Mouse (Mus musculus) G1E-ER4 (cell line): ENCODE measurements around the gene Ell. TPM values are rescaled to one million over a fixed set of nuclear protein-coding genes. Genes with fewer than 3 reads are reported as not detected.

Experiments used
- GATA1 ChIP-seq: IDR thresholded peaks from one replicate; pipeline ENCODE4 v1.8.0; 2012; ENCODE audit warnings: low read length, inconsistent platforms
- polyA plus RNA-seq: library from polyadenylated mRNA; stranded (reverse); fragments of >175 nt; gene quantifications from 2 replicates; pipeline ENCODE4 v1.2.3, GENCODE M21; 2012

The Ell gene
- polyA plus RNA-seq, 1 experiment, result 50.0 TPM

- no peak for TF ChIP-seq GATA1
Measured at GRCm38 (mm10) chr8:70544200-70544687, 5.0 kb downstream of the Ell start.

- TF ChIP-seq GATA1, result no peak
Measured at GRCm38 (mm10) chr8:70546412-70546811, 7.2 kb downstream of the Ell start.

- no peak for TF ChIP-seq GATA1
Measured at GRCm38 (mm10) chr8:70547762-70548161, 8.5 kb downstream of the Ell start.

DNA sequence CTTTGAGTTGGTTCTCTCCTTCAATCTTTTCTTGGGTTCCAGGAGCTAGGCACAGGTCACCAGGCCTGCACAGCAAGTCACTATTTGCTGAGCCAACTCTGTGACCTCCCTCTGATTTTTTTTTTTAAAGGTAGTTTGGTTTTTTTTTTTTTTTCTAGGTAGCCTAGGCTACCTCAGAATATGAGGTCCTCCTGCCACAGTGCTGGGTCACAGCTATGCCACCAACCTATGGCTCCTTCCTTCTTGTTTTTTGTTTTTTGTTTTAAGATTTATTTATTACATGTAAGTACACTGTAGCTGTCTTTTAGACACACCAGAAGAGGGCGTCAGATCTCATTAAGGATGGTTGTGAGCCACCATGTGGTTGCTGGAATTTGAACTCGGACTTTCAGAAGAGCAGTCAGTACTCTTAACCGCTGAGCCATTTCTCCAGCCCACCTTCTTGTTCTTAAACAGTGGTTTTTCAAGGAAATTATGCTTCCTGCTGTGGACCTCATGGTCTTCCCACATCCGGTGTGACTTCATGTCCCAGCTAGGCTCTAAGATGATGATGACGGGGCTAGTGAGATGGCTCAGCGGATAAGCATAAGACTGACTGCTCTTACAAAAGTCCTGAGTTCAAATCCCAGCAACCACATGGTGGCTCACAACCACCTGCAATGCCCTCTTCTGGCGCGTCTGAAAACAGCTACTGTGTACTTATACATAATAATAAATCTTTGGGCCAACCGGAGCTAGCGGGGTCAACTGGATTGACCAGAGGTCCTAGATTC, 10.3 kb downstream of the Ell start:
- no peak for TF ChIP-seq GATA1

- no peak for TF ChIP-seq GATA1
Measured at GRCm38 (mm10) chr8:70551558-70552161, 12.4 kb downstream of the Ell start.

GRCm38 (mm10) chr8:70552836-70553235, 13.6 kb downstream of the Ell start:
- TF ChIP-seq GATA1, result no peak

DNA sequence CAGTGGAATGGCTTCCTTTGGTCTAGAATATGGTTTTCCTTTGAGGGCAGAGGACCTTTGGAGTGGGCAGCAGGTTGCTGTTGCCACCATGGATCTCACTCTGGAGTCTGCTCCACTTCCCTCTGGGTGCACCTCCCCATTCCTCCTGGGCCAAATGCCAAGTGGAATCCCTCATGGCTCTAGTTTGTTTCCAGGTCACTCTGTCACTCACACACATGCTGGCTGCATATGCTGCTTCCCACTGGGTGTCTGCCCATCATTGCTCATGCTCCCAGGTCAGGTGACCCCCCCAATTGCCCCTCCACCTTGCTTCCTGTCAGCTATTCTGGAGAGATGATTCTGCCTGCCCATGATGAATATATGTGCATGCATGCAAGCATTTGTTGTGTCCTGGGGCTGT, 14.5 kb downstream of the Ell start:
- no peak for TF ChIP-seq GATA1

GRCm38 (mm10) chr8:70555079-70555747, 16.0 kb downstream of the Ell start:
- no peak for TF ChIP-seq GATA1

- no peak for TF ChIP-seq GATA1
Measured at GRCm38 (mm10) chr8:70558334-70558733, 19.1 kb downstream of the Ell start.

DNA sequence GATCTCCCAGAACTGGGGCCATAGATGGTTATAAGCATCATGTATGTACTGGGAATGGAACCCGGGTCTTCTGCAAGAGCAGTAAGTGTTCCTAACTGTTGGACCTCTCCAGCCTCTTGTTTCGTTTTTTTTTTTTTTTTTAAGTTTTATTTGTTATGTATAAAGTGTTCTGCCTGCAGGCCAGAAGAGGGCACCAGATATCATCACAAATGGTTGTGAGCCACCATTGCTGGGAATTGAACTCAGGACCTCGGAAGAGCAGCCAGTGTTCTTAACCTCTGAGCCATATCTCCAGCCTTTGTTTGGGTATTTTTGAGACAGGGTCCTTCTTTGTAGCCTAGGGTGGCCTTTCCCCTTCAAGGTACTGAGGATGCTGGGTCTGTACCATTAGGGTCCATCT, 19.7 kb downstream of the Ell start:
- TF ChIP-seq GATA1, result no peak

GRCm38 (mm10) chr8:70560096-70560495, 20.8 kb downstream of the Ell start:
- TF ChIP-seq GATA1, result no peak

- TF ChIP-seq GATA1, result no peak
Measured at GRCm38 (mm10) chr8:70560564-70560963, 21.3 kb downstream of the Ell start.

DNA sequence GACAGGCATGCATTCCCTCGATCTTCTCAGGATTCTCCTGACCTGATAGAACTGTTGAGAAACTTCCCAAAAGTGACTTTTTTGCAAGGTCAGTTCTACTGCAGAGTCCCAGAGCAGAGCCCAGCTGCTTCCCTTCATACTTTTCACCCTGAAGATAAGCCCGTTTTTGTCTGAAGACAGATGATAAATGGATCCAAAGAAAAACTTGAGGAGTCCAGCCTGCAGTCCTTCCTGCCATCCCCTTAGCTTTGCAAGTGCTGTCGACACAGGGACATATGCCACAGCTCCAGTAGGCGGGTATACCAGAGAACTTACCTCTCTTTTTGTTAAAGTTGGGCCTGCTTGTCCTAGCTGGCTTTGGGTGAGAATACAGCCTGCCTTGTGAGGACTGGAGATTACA, 22.1 kb downstream of the Ell start:
- no peak for TF ChIP-seq GATA1

- no peak for TF ChIP-seq GATA1
Measured at GRCm38 (mm10) chr8:70561809-70562535, 22.7 kb downstream of the Ell start.

GRCm38 (mm10) chr8:70562802-70563201, 23.5 kb downstream of the Ell start:
- TF ChIP-seq GATA1, result no peak

DNA sequence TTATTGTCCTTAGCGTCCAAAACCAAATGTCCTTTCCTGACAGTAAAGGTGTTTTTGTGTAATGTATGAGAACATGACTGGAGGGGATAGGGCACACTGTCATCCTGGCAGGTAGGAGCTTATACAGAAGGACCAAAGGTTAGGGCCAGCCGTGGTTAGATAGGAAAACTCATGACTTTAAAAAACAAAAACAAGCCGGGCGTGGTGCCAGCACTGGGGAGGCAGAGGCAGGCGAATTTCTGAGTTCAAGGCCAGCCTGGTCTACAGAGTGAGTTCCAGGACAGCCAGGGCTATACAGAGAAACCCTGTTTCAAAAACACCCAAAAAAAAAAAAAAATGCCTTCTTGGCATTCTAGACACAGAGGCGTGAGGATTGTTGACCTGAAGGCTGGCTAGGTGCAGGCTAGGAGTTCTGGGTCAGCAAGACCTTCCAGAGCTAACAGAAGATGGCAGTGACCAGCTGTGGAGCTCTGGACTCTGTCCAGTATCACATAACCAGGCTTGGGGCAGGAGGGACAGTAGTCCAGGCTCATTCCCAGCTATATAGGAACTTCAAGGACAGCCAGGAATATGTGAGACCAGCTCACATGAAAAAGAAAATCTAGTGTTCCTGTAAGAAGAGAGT, 24.6 kb downstream of the Ell start:
- no peak for TF ChIP-seq GATA1
